Mouse (Mus musculus) right cerebral cortex, adult 2 months (tissue): ENCODE data around the gene Abhd14a.
A peak's percentile ranks its signal among the peaks of the same experiment; 100 is the strongest.

Experiments used
- DNase-seq, 2 experiments: peaks; one replicate each; pipeline ENCODE4 v3.0.0; 2021 to 2022; ENCODE audit warnings: low spot score in 2 of 2

Gene Abhd14a

DNA sequence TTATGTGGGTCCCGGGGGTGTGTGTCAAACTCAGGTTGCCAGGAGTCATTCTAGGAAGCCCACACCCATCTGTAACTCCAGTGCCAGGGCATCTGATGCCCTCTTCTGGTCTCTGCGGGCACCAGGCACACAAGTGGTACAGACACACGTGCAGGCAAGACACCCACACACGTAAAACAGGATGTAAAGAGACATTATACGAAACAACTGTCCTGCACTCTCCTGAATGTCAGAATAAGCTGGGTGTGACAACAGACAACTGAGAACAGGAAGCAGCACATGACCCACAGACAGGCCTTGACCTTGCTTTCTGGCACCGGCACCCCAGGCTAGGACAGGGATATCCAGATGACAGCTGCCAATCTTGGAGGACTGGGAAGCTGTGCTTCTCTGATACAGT lies 21.8 kb upstream of the Abhd14a start:
- no peak for DNase-seq

- no peak for DNase-seq
Observed at GRCm38 (mm10) chr9:106467746-106468145, 20.3 kb upstream of the Abhd14a start.

GRCm38 (mm10) chr9:106466721-106467120 lies 19.2 kb upstream of the Abhd14a start:
- no peak for DNase-seq

DNA sequence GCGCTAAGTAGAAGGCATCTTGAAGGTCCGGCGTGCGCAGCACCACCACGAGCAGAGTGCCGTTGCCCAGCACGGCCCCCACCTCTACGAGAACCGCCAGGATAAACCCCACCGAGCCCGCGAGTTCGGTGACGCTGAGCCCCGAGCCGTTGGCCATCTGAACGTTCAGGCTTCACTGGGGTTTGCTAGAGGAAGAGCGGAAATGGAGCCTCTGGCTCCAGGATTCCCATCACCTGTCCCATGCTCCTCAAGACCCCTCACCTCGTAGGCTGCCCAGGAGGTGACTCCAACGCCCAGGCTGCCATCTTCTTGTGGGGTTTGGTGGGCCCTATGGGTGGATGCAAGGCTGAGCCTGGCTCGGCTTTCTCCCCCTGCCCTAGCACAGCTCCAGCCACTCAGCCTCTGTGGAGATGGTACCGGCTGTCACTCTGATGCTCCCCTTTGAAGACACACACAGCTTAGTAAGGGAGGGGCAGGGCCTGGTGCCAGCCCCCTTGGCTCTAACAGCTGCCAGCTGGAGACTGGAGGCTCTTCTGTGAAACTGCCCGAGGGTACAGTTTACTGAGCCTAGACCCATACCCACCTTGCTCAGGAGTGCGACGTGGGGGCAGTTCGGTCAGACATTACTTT lies 18.2 kb upstream of the Abhd14a start, which contains the start of gene Gpr62:
Gene Gpr62, minus strand, starts transcription at position 368 of the 630 bp plus-strand sequence.
- DNase-seq, result no peak

DNA sequence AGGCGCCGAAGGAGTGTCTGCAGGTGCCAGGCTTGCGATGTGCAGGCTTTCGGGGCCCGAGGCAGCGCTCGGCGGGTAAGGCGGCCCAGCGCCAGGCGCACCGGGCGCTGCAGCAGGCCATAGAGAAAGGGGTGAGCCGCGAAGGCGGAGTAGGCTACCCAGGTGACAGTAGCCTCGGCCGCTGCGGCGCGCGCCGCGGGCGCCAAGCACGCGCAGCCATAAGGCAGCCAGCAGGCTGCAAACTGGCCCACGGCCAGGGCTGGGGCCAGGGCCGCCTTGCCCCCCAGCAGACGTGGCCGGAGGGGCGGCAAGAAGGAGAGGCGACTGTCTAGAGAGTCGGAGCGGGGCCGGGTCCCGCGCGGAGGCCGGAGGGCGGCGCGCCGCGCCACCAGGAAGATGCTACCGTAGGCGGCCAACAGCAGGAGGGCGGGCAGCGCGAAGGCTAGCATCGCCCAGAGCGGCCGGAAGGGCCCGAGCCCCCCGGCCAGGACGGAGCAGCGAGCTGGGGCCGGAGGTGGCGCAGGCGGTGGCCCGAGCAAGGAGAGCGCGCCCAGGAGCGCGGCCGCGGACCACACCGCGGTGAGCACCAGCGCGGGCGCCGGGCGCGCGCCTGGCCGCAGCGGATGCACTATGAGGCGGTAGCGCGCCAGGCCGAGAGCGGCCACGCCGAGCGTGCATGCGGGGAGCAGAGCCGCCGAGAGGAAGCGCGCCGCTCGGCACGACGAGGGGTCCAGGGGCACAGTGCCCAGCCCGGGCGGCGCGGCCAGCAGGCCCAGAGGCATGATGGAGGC lies 17.5 kb upstream of the Abhd14a start:
- peak; percentile 64 to 80 for DNase-seq

DNA sequence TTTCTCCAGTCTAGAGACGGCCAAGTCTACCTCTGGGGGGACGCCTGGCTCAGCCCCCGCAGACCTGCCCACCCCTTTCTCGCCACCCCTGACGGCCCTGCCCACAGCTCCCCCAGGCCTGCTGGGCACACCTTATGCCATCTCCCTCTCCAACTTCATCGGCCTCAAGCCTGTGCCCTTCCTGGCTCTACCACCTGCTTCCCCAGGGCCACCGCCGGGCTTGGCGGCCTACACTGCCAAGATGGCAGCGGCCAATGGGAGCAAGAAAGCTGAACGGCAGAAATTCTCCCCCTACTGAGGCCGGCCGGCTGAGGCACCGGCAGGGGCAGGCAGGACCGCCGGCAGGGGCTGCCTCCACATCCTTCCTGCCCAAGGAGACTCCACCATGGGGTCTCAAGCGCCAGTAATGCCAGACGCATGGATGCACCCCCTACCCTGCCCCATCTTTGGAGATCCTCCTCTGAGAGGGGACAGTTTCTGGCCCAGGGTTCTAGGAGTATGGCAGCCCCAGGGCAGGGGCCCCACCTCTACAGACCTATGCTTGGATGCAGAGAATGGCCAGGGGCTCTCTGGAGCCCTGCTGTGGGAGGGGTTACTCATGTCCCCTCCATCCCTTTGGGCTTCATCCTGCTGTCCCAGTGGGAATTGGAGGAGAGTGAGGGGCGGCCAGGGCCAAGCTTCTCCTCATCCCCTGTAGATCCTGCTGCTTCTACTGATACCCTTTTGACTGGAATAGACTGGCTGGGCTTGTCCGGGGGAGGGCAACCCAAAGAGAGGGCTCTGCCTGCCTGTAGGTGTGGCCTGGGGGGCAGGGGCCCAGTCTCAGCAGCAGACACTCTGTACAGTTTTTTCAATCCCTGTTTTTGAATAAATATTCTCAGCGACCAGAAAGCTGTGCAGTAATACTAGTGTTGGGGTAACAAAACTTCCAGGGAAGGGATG lies 15.9 kb upstream of the Abhd14a start:
- no peak for DNase-seq

DNA sequence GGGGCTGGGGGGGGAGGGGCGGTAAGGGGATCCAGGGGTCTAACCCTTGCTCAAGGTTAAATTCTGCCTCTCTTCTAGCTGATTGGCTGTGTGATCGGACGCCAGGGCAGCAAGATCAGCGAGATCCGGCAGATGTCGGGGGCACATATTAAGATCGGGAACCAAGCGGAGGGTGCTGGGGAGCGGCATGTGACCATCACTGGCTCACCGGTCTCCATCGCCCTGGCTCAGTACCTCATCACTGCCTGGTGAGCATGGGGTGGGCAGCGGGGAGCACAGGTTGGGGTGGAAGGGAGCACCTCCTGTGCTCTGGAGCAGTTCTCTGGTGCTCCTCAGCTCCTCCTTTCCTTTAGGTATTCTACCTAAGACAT lies 14.9 kb upstream of the Abhd14a start:
- DNase-seq, result no peak

GRCm38 (mm10) chr9:106461641-106462429 lies 14.4 kb upstream of the Abhd14a start:
- DNase-seq, result no peak

DNA sequence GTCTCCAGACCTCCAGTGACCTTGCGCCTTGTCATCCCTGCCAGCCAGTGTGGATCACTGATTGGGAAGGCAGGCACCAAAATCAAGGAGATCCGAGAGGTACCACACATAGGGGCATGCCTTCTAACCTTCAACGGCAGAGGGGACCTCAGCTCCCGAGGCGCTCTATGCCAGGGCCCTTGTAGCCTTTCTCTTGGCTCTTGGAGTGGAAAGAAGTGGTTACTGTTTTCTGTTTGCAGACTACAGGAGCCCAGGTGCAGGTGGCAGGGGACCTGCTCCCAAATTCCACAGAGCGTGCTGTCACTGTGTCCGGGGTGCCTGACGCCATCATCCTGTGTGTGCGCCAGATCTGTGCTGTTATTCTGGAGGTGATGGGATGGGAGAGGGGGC lies 13.5 kb upstream of the Abhd14a start:
- no peak for DNase-seq

GRCm38 (mm10) chr9:106460401-106461025 lies 13.0 kb upstream of the Abhd14a start:
- no peak for DNase-seq

GRCm38 (mm10) chr9:106459946-106460345 lies 12.5 kb upstream of the Abhd14a start:
- DNase-seq, result no peak

DNA sequence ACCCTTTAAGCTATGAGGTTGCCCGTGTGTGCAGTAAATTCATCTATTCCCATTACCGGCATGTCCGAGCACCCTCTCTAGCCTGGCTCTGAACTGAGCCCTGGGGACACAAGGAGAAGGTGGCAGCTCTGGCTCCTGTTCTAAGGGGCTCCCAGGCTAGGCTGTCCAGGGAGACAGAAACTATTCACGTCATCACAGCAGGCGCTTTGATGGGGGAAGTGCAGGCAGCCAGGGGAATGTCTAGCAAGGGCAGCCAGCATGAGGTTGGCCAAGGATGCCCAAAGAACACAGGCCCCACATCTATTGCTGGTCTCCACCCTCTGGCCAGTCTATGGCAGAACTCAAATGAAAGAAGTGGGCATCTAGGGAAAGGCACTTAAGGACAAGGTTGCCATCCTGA lies 10.4 kb upstream of the Abhd14a start:
- no peak for DNase-seq

- DNase-seq, result no peak
Observed at GRCm38 (mm10) chr9:106457163-106457559, 9.7 kb upstream of the Abhd14a start.

GRCm38 (mm10) chr9:106456325-106457162 lies 9.1 kb upstream of the Abhd14a start:
- no peak for DNase-seq

DNA sequence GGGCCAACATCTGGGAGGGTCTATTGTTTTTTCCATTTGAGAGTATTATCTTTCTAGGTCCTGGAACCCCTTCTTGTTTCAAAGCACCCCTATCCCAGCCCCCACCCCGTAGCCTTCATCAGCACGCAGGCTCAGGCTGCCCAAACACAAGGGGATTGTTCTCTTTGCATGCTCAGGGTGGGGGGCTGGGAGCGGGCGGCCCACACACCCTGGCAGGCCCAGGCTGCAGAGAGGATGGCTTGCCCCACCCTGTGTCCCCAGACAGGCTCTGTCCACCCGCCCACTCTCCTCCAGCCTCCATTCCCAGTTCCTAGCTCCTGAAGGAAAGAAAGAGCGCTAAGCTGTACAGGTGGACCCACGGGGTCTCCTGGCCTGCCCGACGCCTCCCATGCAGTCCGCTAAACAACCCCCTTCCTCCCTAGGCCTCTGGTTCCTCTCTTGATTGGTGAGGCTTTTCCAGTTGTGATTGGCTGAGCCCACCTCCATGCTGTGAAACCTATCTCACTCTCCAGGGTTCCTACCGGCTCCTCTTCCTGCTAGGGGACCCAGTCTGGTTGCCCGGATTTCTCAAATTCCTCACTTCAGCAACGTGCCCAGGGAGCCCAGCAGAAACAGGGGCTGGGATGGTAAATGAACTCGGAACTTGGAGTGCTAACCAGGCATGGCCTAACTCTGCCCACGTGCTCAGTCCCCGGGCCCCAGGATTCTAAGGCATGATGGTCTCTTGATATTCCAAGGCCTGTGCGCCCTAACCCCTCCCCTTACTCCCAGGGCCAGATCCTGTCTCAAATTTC lies 7.6 kb upstream of the Abhd14a start:
- peak in 1 of 2 experiments; percentile 48 for DNase-seq

DNA sequence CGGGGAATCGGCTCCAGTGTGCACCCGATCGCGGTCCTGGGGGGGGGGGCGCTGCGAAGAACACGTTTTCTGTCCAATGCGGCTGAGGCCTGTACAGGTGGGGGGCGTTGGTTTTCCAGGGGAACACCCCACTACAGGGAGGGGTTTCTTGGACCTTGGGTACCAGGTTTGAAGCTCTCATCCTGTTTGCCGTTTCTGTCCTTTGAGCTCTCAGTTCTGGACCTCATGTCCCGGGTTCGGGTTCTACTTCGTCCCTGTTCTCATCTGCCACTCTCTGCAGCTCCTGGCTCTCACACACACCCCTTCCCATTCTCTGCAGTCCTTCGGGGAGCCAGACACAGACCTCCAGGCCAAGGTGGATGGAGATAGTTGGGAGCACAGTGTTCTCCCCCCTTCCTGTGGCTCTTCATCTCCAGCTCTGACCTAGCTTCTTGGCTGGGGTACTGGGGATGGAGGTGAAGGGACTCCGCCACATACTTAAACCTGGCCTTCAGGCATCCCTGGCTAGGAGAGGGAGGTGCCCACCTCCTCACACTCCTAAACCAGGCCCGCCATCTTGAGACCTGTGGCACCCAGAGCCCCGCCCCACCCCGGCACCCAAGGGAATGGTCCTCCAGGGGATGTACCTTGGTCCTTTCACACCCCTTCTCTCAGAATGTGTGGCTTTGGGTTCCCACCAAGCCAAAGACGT lies 6.7 kb upstream of the Abhd14a start:
- no peak for DNase-seq

DNA sequence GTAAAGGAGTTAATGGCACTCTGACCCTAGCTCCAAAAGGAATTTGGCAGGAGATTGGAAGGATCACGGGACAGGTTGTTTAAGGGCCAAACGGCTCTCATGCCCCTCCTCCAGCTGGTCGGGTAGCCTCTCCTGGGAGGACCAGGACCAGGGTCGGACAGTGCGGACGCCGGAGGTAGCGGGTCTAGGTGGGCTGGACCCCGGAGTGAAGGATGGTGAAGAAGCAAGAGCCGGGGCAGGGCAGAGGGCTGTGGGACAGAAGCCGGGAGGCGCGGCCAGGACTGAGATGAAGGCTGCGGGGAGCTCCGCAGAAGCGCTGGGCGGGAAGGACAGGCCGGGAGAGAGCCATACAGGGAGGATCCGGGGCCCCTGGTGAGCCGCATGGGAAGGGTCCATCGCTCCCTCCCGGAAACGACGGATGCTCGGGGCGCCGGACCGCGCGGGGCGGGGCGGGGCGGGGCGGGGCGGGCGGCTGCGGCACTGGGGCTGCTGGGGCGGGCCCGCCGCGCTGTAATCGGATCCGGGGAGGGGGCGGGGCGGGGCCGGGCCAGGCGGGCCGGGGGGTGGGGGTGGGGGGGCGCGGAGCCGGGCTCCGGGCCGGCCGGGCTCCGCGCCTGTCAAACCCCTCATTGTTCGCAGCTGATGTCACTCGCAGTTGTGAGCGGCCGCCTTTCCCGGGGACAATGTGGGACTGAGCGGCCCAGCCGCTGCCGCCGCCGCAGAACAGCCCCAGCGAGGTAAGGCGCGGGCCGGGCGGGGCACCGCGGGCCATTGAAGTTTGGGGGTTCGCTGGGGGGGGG lies 6.0 kb upstream of the Abhd14a start, which contains the start of gene Pcbp4:
Gene Pcbp4, plus strand, starts transcription at position 21 of the 800 bp plus-strand sequence.
- peak in 1 of 2 experiments; percentile 46 for DNase-seq

DNA sequence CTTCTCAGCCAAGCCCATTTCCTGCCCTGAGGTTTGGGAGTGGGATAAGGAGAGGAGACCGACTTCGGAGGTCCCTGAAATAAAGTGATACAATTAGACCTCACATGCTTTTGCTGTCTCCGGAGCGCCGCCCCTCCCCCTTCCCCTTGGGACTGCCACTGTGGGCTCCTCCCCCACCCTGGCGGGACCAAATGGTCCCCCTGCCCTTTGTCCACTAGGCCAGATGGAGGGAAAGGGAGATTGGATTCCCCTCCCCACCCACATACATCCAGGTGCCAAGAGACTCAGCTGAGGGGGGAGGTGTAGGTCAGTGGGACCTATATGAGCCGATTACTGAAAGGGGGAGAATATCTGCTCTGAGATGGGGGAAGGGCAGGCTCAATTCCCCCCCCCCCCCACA lies 5.3 kb upstream of the Abhd14a start:
- no peak for DNase-seq
